Mouse (Mus musculus) hindbrain, embryonic 15.5 days (tissue): ENCODE measurements around the gene Foxc1. TPM values are rescaled to one million over a fixed set of nuclear protein-coding genes. Genes with fewer than 3 reads are reported as not detected.

Experiments
- ATAC-seq: fragments of 200-750 bp; cut with Nextera tagmentation; 2 replicates; pipeline ENCODE4 v1.8.0; 2017; ENCODE audit warnings: low read depth, moderate number of reproducible peaks, moderate TSS enrichment; ENCODE audit not compliant: low FRiP score
- H3K27ac ChIP-seq: fragments of 300-500 bp; sonication (generic); replicated peaks from 2 replicates; pipeline ENCODE4 v1.5.1; 2015; ENCODE audit warnings: mild to moderate bottlenecking, inconsistent platforms
- H3K27me3 ChIP-seq: fragments of 300-500 bp; sonication (generic); 2 replicates; pipeline ENCODE4 v1.6.1; 2015; ENCODE audit warnings: control low read depth, inconsistent platforms
- H3K36me3 ChIP-seq: fragments of 300-500 bp; sonication (generic); 2 replicates; pipeline ENCODE4 v1.6.1; 2015; ENCODE audit warnings: control low read depth, inconsistent platforms
- H3K4me1 ChIP-seq: fragments of 300-500 bp; sonication (generic); replicated peaks from 2 replicates; pipeline ENCODE4 v1.6.1; 2015; ENCODE audit warnings: control low read depth, inconsistent platforms
- H3K4me2 ChIP-seq: fragments of 300-500 bp; sonication (generic); 2 replicates; pipeline ENCODE4 v1.6.1; 2015; ENCODE audit warnings: moderate library complexity, mild to moderate bottlenecking, inconsistent platforms
- H3K4me3 ChIP-seq: fragments of 300-500 bp; sonication (generic); 2 replicates; pipeline ENCODE4 v1.5.1; 2015; ENCODE audit warnings: mild to moderate bottlenecking, inconsistent platforms
- H3K9ac ChIP-seq: fragments of 300-500 bp; sonication (generic); 2 replicates; pipeline ENCODE4 v1.6.1; 2015; ENCODE audit warnings: inconsistent platforms
- H3K9me3 ChIP-seq: fragments of 300-500 bp; sonication (generic); 2 replicates; pipeline ENCODE4 v1.6.1; 2016; ENCODE audit warnings: control low read depth, inconsistent platforms
- WGBS: fragments of 180-500 bp; shearing (Covaris S2); methylation state at CpG from one replicate; pipeline ENCODE4 v1.1.7; 2015; 5-methylcytosine and 5-hydroxymethylcytosine counted together
- polyA plus RNA-seq: library from polyadenylated mRNA; unstranded; fragments of >200 nt; fragmentation: Nextera tagmentation; extraction: Ambion mirVana; gene quantifications from 2 replicates; pipeline ENCODE4 v1.2.1, GENCODE M21; 2015

Gene Foxc1
- polyA plus RNA-seq, 1 experiment from 2014 or later: 1.4 TPM

DNA sequence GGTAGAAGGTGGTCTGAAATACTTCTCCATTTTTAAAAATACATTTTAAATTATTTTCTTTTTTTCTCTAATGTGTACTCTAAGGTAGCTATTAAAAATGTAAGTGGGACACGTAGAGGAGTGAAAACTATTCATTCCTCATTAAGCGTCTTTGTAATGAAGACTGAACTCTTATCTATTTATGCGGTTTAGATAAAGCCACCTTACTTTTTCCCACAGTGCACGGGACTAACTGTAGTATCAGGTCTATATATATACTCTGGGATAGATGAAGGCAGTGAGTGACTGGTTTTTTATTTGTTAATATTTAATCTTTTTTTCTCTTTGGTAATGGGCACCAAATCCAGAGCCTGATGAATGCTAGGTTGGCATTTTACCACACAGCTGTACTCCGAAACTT is 53.8 kb downstream of the Foxc1 start:
- no peaks in the 10 kb centered on the region for H3K9me3 ChIP-seq
- no peaks in the 10 kb centered on the region for H3K4me1 ChIP-seq
- ATAC-seq: no peak
- no peak overlapping the region for H3K4me3 ChIP-seq
- 95% methylated on average over 5 of the region's 5 CpGs for WGBS
- H3K4me2 ChIP-seq: no peak overlapping the region
- H3K27me3 ChIP-seq: no peaks in the 10 kb centered on the region
- no peak overlapping the region for H3K27ac ChIP-seq
- H3K36me3 ChIP-seq: no peaks in the 10 kb centered on the region
- H3K9ac ChIP-seq: no peak overlapping the region

Other genes starting within 250 kb of the Foxc1 start
- gene A530084C06Rik, start 247.3 kb upstream of the Foxc1 start, polyA plus RNA-seq: not detected in 2 replicates
- gene Foxf2, start 180.8 kb upstream of the Foxc1 start, polyA plus RNA-seq: 5.2 and 5.5 TPM in 2 replicates